In the genomic region with DNA sequence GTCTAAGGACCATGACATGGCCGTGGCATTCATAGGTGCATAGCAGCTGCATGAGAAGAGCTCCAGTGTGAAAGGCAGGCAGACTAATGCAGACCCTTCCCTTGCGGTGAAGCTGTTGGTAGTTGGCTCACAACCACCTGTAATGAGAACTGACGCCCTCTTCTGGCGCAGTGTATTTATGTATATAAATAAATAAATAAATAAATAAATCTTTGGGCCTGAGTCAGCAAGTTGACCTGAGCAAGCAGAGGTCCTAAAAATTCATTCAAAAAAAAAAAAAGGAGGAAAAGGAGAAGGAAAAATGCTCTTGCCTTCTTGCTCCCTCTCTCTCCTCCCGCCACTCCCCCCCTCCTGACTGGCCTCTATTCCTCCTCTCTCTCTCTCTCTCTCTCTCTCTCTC, we compare ENCODE assay signal across 27 mouse cellular contexts.
DNase-seq lines count a peak whose midpoint lies in the region; ATAC-seq and TF ChIP-seq lines count a peak whose summit lies in the region.
"Had no signal": no experiment of that assay in that cellular context is flagged by ENCODE, and none has a peak within 500 bp of the region (broad histone marks: within the 10 kb centered on the region; RNA-seq: fewer than 3 reads in every experiment).

No protein-coding gene starts in this region.

- 59% methylated on average over 5 of the region's 5 CpGs for WGBS in liver, embryonic 14.5 days (ENCODE audit: insufficient replicate concordance)
- 75% methylated on average over 4 of the region's 5 CpGs for WGBS in liver, embryonic 12.5 days (ENCODE audit: insufficient replicate concordance)
- WGBS in limb, embryonic 10.5 days = 84% methylated on average over 4 of the region's 5 CpGs

- H3K4me2 ChIP-seq in liver, embryonic 14.5 days (ENCODE audit: low read depth) = no peak overlapping the region
- H3K4me2 ChIP-seq in liver, embryonic 12.5 days = no peak overlapping the region
- H3K4me2 ChIP-seq: embryonic facial prominence, embryonic 13.5 days; forebrain, embryonic 13.5 days; hindbrain, embryonic 15.5 days; limb, embryonic 13.5 days; midbrain, embryonic 15.5 days; neural tube, embryonic 12.5 days had no signal

- in situ Hi-C loops in ES-E14 (cut with MboI; ENCODE audit: low sequenced_read_pairs in 2 of 2, unreplicated experiment in 2 of 2) = no loop called here

- H3K36me3 ChIP-seq in liver, embryonic 14.5 days (replicated peaks; ENCODE audit: control insufficient read depth, insufficient read depth, low read depth) = no peaks in the 10 kb centered on the region
- peaks cover 8% of the 10 kb centered on the region; the same call in 1 of the 2 replicates for H3K36me3 ChIP-seq in liver, embryonic 12.5 days
- no peaks in the 10 kb centered on the region for H3K36me3 ChIP-seq in ES-E14 (ENCODE audit: control insufficient read depth, insufficient read depth, low read length, poor library complexity, severe bottlenecking)
- no peaks in the 10 kb centered on the region for H3K36me3 ChIP-seq in limb, embryonic 10.5 days
- H3K36me3 ChIP-seq: embryonic facial prominence, embryonic 13.5 days; hindbrain, embryonic 15.5 days; limb, embryonic 13.5 days; midbrain, embryonic 15.5 days; neural tube, embryonic 12.5 days had no signal

- DNase-seq in liver, embryonic 14.5 days (ENCODE audit: low read depth in 3 of 3, low spot score in 3 of 3) = no peak
- DNase-seq in B cell, adult 2 months = peak; percentile 23 to 29
- no peak for DNase-seq in ES-E14 (ENCODE audit: low read depth, low spot score)
- DNase-seq in yolk sac, embryonic 10.5 days (ENCODE audit: low spot score) = no peak
- DNase-seq in limb, embryonic 10.5 days (ENCODE audit: low spot score) = no peak
- no peak for DNase-seq in adrenal gland, postnatal 4 days (ENCODE audit: low spot score in 2 of 2)
- DNase-seq: adrenal gland, adult 2 months; cerebellum, adult 18-20 months; cerebellum, postnatal 25 days; embryo, embryonic 11 days; gastrocnemius, adult 2 months; heart, postnatal 4 days; kidney, adult 2 months; kidney, postnatal 14 days; layer of hippocampus, postnatal 36 days; retina, postnatal 1 day; right cerebral cortex, postnatal 25 days; thymus, postnatal 36 days had no signal

- peak; percentile 30; the same call in 1 of the 2 replicates for TF ChIP-seq CTCF in liver, embryonic 14.5 days (IDR thresholded peaks at IDR 0.05; ENCODE audit: low read depth)

- TF ChIP-seq EP300 in liver, embryonic 14.5 days (IDR thresholded peaks at IDR 0.05; ENCODE audit: low read depth) = no peak

- no peaks in the 10 kb centered on the region for H3K27me3 ChIP-seq in liver, embryonic 14.5 days (ENCODE audit: control insufficient read depth, insufficient read depth, low read length)
- no peaks in the 10 kb centered on the region for H3K27me3 ChIP-seq in liver, embryonic 12.5 days (replicated peaks)
- no peaks in the 10 kb centered on the region for H3K27me3 ChIP-seq in limb, embryonic 10.5 days (ENCODE audit: low read depth, poor library complexity, severe bottlenecking)
- H3K27me3 ChIP-seq: embryonic facial prominence, embryonic 13.5 days; forebrain, embryonic 13.5 days; hindbrain, embryonic 15.5 days; limb, embryonic 13.5 days; midbrain, embryonic 15.5 days; neural tube, embryonic 12.5 days had no signal

- peaks cover 0 to 5% of the 10 kb centered on the region in 2 experiments; a peak in 2 of 4 replicates for H3K4me1 ChIP-seq in liver, embryonic 14.5 days (replicated peaks; ENCODE audit: control insufficient read depth in 2 of 2, insufficient read depth in 2 of 2, low read length in 1 of 2)
- peaks cover 18% of the 10 kb centered on the region for H3K4me1 ChIP-seq in liver, embryonic 12.5 days
- peaks cover 2 to 3% of the 10 kb centered on the region in 2 experiments; a peak in 1 of 4 replicates for H3K4me1 ChIP-seq in ES-E14 (ENCODE audit: control insufficient read depth in 2 of 2, insufficient read depth in 2 of 2, low read length in 2 of 2, poor library complexity in 1 of 2)
- no peaks in the 10 kb centered on the region for H3K4me1 ChIP-seq in limb, embryonic 10.5 days
- H3K4me1 ChIP-seq: hindbrain, embryonic 15.5 days; limb, embryonic 13.5 days; midbrain, embryonic 15.5 days; neural tube, embryonic 12.5 days had no signal

- no peak for ATAC-seq in liver, embryonic 14.5 days (ENCODE audit: insufficient read depth)
- no peak for ATAC-seq in liver, embryonic 12.5 days
- 0 out of 4 replicates have a peak, but pooled peaks have one; percentile 21 to 22 for ATAC-seq in hematopoietic stem cell, adult 5-6 weeks (replicated peaks in 1 of 2; ENCODE audit: insufficient read depth in 1 of 2, low FRiP score in 2 of 2, low TSS enrichment in 1 of 2, low read depth in 1 of 2, poor library complexity in 2 of 2, severe bottlenecking in 2 of 2)
- ATAC-seq: forebrain, embryonic 13.5 days; midbrain, embryonic 15.5 days had no signal

- H3K4me3 ChIP-seq in liver, embryonic 14.5 days (ENCODE audit: insufficient read depth in 1 of 2, low read depth in 2 of 2, low read length in 2 of 2) = no peak overlapping the region
- no peak overlapping the region for H3K4me3 ChIP-seq in liver, embryonic 12.5 days
- H3K4me3 ChIP-seq in ES-E14 (ENCODE audit: insufficient read depth in 1 of 2, low read depth in 1 of 2, low read length in 2 of 2, poor library complexity in 1 of 2, severe bottlenecking in 1 of 2) = no peak overlapping the region
- H3K4me3 ChIP-seq in limb, embryonic 10.5 days = no peak overlapping the region
- H3K4me3 ChIP-seq: embryonic facial prominence, embryonic 13.5 days; erythroblast, embryonic 14.5 days; forebrain, embryonic 13.5 days; gastrocnemius, adult 2 months; hindbrain, embryonic 15.5 days; limb, embryonic 13.5 days; midbrain, embryonic 15.5 days; neural tube, embryonic 12.5 days had no signal

- H3K9ac ChIP-seq in liver, embryonic 14.5 days (replicated peaks) = no peak overlapping the region
- no peak overlapping the region for H3K9ac ChIP-seq in liver, embryonic 12.5 days
- no peak overlapping the region for H3K9ac ChIP-seq in ES-E14 (ENCODE audit: insufficient read depth, low read depth, low read length, poor library complexity, severe bottlenecking)
- H3K9ac ChIP-seq: embryonic facial prominence, embryonic 13.5 days; forebrain, embryonic 13.5 days; hindbrain, embryonic 15.5 days; limb, embryonic 13.5 days; midbrain, embryonic 15.5 days; neural tube, embryonic 12.5 days had no signal

- H3K9me3 ChIP-seq in liver, embryonic 14.5 days (ENCODE audit: control insufficient read depth, low read length) = no peaks in the 10 kb centered on the region
- no peaks in the 10 kb centered on the region for H3K9me3 ChIP-seq in liver, embryonic 12.5 days (replicated peaks)
- no peaks in the 10 kb centered on the region for H3K9me3 ChIP-seq in ES-E14 (ENCODE audit: control insufficient read depth, insufficient read depth, low read depth, low read length)
- H3K9me3 ChIP-seq in limb, embryonic 10.5 days (replicated peaks) = no peaks in the 10 kb centered on the region
- H3K9me3 ChIP-seq: embryonic facial prominence, embryonic 13.5 days; forebrain, embryonic 13.5 days; hindbrain, embryonic 15.5 days; limb, embryonic 13.5 days; midbrain, embryonic 15.5 days; neural tube, embryonic 12.5 days had no signal

- H3K27ac ChIP-seq in liver, embryonic 14.5 days = no peak overlapping the region
- no peak overlapping the region; the same call in 1 of the 2 replicates for H3K27ac ChIP-seq in liver, embryonic 12.5 days
- H3K27ac ChIP-seq in ES-E14 (ENCODE audit: insufficient read depth, low read depth, low read length, poor library complexity, severe bottlenecking) = no peak overlapping the region
- H3K27ac ChIP-seq in limb, embryonic 10.5 days = no peak overlapping the region
- H3K27ac ChIP-seq: embryonic facial prominence, embryonic 13.5 days; forebrain, embryonic 13.5 days; gastrocnemius, adult 2 months; hindbrain, embryonic 15.5 days; limb, embryonic 13.5 days; midbrain, embryonic 15.5 days; neural tube, embryonic 12.5 days had no signal

TF ChIP-seq in ES-E14, 5 proteins besides CTCF, POLR2A, EP300 and RAD21:
- peak; percentile 54 for TF ChIP-seq MAFK (IDR thresholded peaks at IDR 0.05; ENCODE audit: insufficient read depth, low read depth, low read length)
- no peak for TF ChIP-seq HCFC1 (IDR thresholded peaks at IDR 0.05; ENCODE audit: borderline replicate concordance, insufficient read depth, low read length)
TF ChIP-seq in ES-E14: peak in this region for 1.

Comparison
In these comparisons a context has a peak if more than half of its experiments do, and no peak if none do; other contexts are left out.
1. ATAC-seq: peak in hematopoietic stem cell, adult 5-6 weeks (2 of 2); none in liver, embryonic 14.5 days (single experiment) and liver, embryonic 12.5 days (single experiment).
2. DNase-seq: peak in B cell, adult 2 months (2 of 2); none in liver, embryonic 14.5 days (0 of 3), ES-E14 (single experiment), yolk sac, embryonic 10.5 days (single experiment), limb, embryonic 10.5 days (single experiment) and adrenal gland, postnatal 4 days (0 of 2).